In the genomic region with DNA sequence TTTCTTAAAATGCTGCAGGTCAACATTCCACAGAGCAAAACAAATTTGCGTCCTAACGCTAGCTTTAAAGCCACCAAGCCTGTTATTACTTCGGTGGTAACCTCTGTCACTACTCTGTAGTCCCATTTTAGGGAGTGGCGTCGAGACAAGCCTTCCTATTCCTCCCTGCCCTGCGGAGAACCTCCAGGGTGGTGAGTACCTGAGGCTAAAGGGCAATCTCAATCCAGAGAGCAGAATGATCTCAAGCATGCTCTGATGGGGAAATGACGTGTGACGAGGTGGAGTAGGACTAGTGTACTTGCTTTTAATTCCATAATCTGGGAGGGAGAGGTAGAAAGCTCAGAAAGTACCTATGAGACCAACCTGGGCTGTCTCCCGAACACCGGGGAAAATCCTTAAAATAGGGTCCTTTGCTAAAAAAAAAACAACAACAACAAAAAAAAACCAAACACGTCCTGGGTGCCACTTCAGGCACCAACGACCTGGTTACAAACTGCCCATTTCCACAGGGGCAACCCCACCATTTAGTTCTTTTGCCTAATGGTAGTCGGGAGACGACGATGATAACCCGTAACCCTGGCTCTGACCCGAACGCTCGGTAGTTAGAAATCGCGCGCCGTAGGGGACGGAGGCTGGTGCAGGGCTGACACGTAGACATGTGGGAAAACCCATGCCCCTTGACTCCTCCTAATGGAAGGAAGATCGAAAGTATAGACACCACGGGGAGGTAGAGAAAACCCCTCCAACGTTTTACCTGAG, we compare ENCODE assay signal across 8 mouse cellular contexts. TPM values are rescaled to one million over a fixed set of nuclear protein-coding genes. Genes with fewer than 3 reads are reported as not detected.
A peak's percentile ranks its signal among the peaks of the same experiment; 100 is the strongest.
DNase-seq lines count a peak whose midpoint lies in the region; ATAC-seq and TF ChIP-seq lines count a peak whose summit lies in the region.

No protein-coding gene starts in this region.

- no peaks in the 10 kb centered on the region for H3K27me3 ChIP-seq in ES-Bruce4 (ENCODE audit: control insufficient read depth, insufficient read depth, low read length, poor library complexity, severe bottlenecking)
- H3K27me3 ChIP-seq in kidney, embryonic 15.5 days, result no peaks in the 10 kb centered on the region
- no peaks in the 10 kb centered on the region for H3K27me3 ChIP-seq in midbrain, embryonic 14.5 days (ENCODE audit: control insufficient read depth, insufficient read depth, low read length)

- TF ChIP-seq POLR2A in ES-Bruce4 (IDR thresholded peaks at IDR 0.05; ENCODE audit: insufficient read depth, low read length), result no peak
- TF ChIP-seq POLR2A in embryonic fibroblast, embryonic 13.5 days (IDR thresholded peaks at IDR 0.05; ENCODE audit: low read depth, low read length), result peak; percentile 47

- DNase-seq in frontal cortex, postnatal 14 days (ENCODE audit: low spot score in 2 of 2), result no peak
- no peak for DNase-seq in midbrain, embryonic 14.5 days
- DNase-seq in gastrocnemius, adult 8-10 months (ENCODE audit: low spot score in 2 of 2), result no peak
- DNase-seq in layer of hippocampus, adult 9-10 months (ENCODE audit: low spot score), result no peak

- peaks cover 40% of the 10 kb centered on the region for H3K36me3 ChIP-seq in ES-Bruce4 (ENCODE audit: control insufficient read depth, insufficient read depth, low read length, poor library complexity, severe bottlenecking)
- peaks cover 41% of the 10 kb centered on the region for H3K36me3 ChIP-seq in kidney, embryonic 15.5 days
- H3K36me3 ChIP-seq in midbrain, embryonic 14.5 days (ENCODE audit: control insufficient read depth, insufficient read depth, low read length), result peaks cover 15% of the 10 kb centered on the region

- WGBS in kidney, embryonic 15.5 days, result 2% methylated on average over 28 of the region's 28 CpGs
- 5% methylated on average over 28 of the region's 28 CpGs for WGBS in midbrain, embryonic 14.5 days

- H3K4me2 ChIP-seq in kidney, embryonic 15.5 days, result peak overlapping the region; percentile 84
- peak overlapping the region; percentile 76 for H3K4me2 ChIP-seq in midbrain, embryonic 14.5 days (ENCODE audit: low read length)

- H3K9me3 ChIP-seq in ES-Bruce4 (replicated peaks; ENCODE audit: control insufficient read depth, insufficient read depth, low read length, poor library complexity, severe bottlenecking), result no peaks in the 10 kb centered on the region
- H3K9me3 ChIP-seq in kidney, embryonic 15.5 days (replicated peaks), result no peaks in the 10 kb centered on the region
- H3K9me3 ChIP-seq in midbrain, embryonic 14.5 days (ENCODE audit: control insufficient read depth, low read length), result no peaks in the 10 kb centered on the region

- H3K4me1 ChIP-seq in ES-Bruce4 (ENCODE audit: control insufficient read depth, insufficient read depth, low read length), result peaks cover 2% of the 10 kb centered on the region
- H3K4me1 ChIP-seq in embryonic fibroblast, embryonic 13.5 days (ENCODE audit: control insufficient read depth, insufficient read depth, low read length), result peaks cover 5% of the 10 kb centered on the region
- peaks cover 29% of the 10 kb centered on the region for H3K4me1 ChIP-seq in kidney, embryonic 15.5 days
- H3K4me1 ChIP-seq in midbrain, embryonic 14.5 days (ENCODE audit: control insufficient read depth, insufficient read depth, low read length), result peaks cover 20% of the 10 kb centered on the region

- peak; percentile 1 for ATAC-seq in frontal cortex, adult (ENCODE audit: low TSS enrichment)
- ATAC-seq in kidney, embryonic 15.5 days (replicated peaks; ENCODE audit: low FRiP score), result peak; percentile 15; the same call in 1 of the 2 replicates
- no peak; the same call in 1 of the 2 replicates for ATAC-seq in midbrain, embryonic 14.5 days (ENCODE audit: low FRiP score, low TSS enrichment)

- no peak for TF ChIP-seq EP300 in ES-Bruce4 (IDR thresholded peaks at IDR 0.05; ENCODE audit: insufficient read depth, low read depth, low read length)

- H3K4me3 ChIP-seq in ES-Bruce4 (ENCODE audit: low read depth, low read length), result peak overlapping the region; percentile 100
- peak overlapping the region; percentile 80 for H3K4me3 ChIP-seq in embryonic fibroblast, embryonic 13.5 days (ENCODE audit: insufficient read depth, low read length)
- H3K4me3 ChIP-seq in kidney, embryonic 15.5 days (replicated peaks), result peak overlapping the region; percentile 67
- H3K4me3 ChIP-seq in midbrain, embryonic 14.5 days (replicated peaks; ENCODE audit: low read depth, low read length), result peak overlapping the region; percentile 79

- peak overlapping the region; percentile 80 for H3K27ac ChIP-seq in ES-Bruce4 (ENCODE audit: insufficient read depth, low read length)
- peak overlapping the region; percentile 72 for H3K27ac ChIP-seq in embryonic fibroblast, embryonic 13.5 days (ENCODE audit: insufficient read depth, low read length)
- peak overlapping the region; percentile 98 for H3K27ac ChIP-seq in kidney, embryonic 15.5 days
- H3K27ac ChIP-seq in midbrain, embryonic 14.5 days (replicated peaks; ENCODE audit: low read depth, low read length), result peak overlapping the region; percentile 92

- H3K9ac ChIP-seq in ES-Bruce4 (ENCODE audit: low read depth, poor library complexity, severe bottlenecking), result peak overlapping the region; percentile 86
- peak overlapping the region; percentile 64 for H3K9ac ChIP-seq in kidney, embryonic 15.5 days
- H3K9ac ChIP-seq in midbrain, embryonic 14.5 days (replicated peaks; ENCODE audit: low read length), result peak overlapping the region; percentile 99

- no peak for TF ChIP-seq CTCF in ES-Bruce4 (IDR thresholded peaks at IDR 0.05; ENCODE audit: low read depth, low read length)
- TF ChIP-seq CTCF in embryonic fibroblast, embryonic 13.5 days (IDR thresholded peaks at IDR 0.05; ENCODE audit: borderline replicate concordance, insufficient read depth, low read length), result no peak

RNA-seq across cellular contexts. Expression of a gene that starts 0.5 kb away (rescaled TPM):
- polyA plus RNA-seq in ES-Bruce4 (2011; ENCODE audit: insufficient read depth, insufficient read length, low read depth, missing spikeins), result 117 and 144 TPM in 2 replicates
- 86.9 and 89.8 TPM in 2 replicates for polyA plus RNA-seq in embryonic fibroblast, embryonic 13.5 days (2011; ENCODE audit: insufficient read length, low read depth, missing spikeins)
- polyA plus RNA-seq in kidney, embryonic 15.5 days (2015; fragmentation: Nextera tagmentation; extraction: Ambion mirVana), result 88.9 and 89.4 TPM in 2 replicates
- 54.9 and 55.3 TPM in 2 replicates for polyA plus RNA-seq in midbrain, embryonic 14.5 days (2014; fragmentation: Nextera tagmentation; extraction: Ambion mirVana)
- total RNA-seq in gastrocnemius, adult 8-10 months (2022), result 10 to 100 TPM; 57.4 to 60.4 (median 58.1) TPM

RNA-seq across cellular contexts. Expression of a gene that starts 0.5 kb away (rescaled TPM):
- polyA plus RNA-seq in ES-Bruce4 (2011; ENCODE audit: insufficient read depth, insufficient read length, low read depth, missing spikeins), result 54.0 and 58.7 TPM in 2 replicates
- polyA plus RNA-seq in embryonic fibroblast, embryonic 13.5 days (2011; ENCODE audit: insufficient read length, low read depth, missing spikeins), result 58.6 and 67.3 TPM in 2 replicates
- 47.5 and 47.6 TPM in 2 replicates for polyA plus RNA-seq in kidney, embryonic 15.5 days (2015; fragmentation: Nextera tagmentation; extraction: Ambion mirVana)
- polyA plus RNA-seq in midbrain, embryonic 14.5 days (2014; fragmentation: Nextera tagmentation; extraction: Ambion mirVana), result 36.3 and 45.2 TPM in 2 replicates
- total RNA-seq in gastrocnemius, adult 8-10 months (2022), result 10 to 100 TPM; 13.0 to 30.1 (median 14.3) TPM

RNA-seq across cellular contexts. Expression of a gene that starts 5.8 kb away (rescaled TPM):
- polyA plus RNA-seq in ES-Bruce4 (2011; ENCODE audit: insufficient read depth, insufficient read length, low read depth, missing spikeins), result 33.4 and 42.5 TPM in 2 replicates
- 31.8 and 34.7 TPM in 2 replicates for polyA plus RNA-seq in embryonic fibroblast, embryonic 13.5 days (2011; ENCODE audit: insufficient read length, low read depth, missing spikeins)
- polyA plus RNA-seq in kidney, embryonic 15.5 days (2015; fragmentation: Nextera tagmentation; extraction: Ambion mirVana), result 86.5 and 91.6 TPM in 2 replicates
- polyA plus RNA-seq in midbrain, embryonic 14.5 days (2014; fragmentation: Nextera tagmentation; extraction: Ambion mirVana), result 478 and 503 TPM in 2 replicates
- total RNA-seq in gastrocnemius, adult 8-10 months (2022), result 1 to 10 TPM; 2.9 to 4.4 (median 3.6) TPM

RNA-seq across cellular contexts. Expression of a gene that starts 18.5 kb away (rescaled TPM):
- polyA plus RNA-seq in ES-Bruce4 (2011; ENCODE audit: insufficient read depth, insufficient read length, low read depth, missing spikeins), result 58.1 and 58.9 TPM in 2 replicates
- 29.0 and 37.3 TPM in 2 replicates for polyA plus RNA-seq in embryonic fibroblast, embryonic 13.5 days (2011; ENCODE audit: insufficient read length, low read depth, missing spikeins)
- polyA plus RNA-seq in kidney, embryonic 15.5 days (2015; fragmentation: Nextera tagmentation; extraction: Ambion mirVana), result 31.2 and 34.7 TPM in 2 replicates
- 50.7 and 70.0 TPM in 2 replicates for polyA plus RNA-seq in midbrain, embryonic 14.5 days (2014; fragmentation: Nextera tagmentation; extraction: Ambion mirVana)
- 10 to 100 TPM; 52.7 to 68.7 (median 62.6) TPM for total RNA-seq in gastrocnemius, adult 8-10 months (2022)

RNA-seq across cellular contexts. Expression of a gene that starts 36.1 kb away (rescaled TPM):
- polyA plus RNA-seq in ES-Bruce4 (2011; ENCODE audit: insufficient read depth, insufficient read length, low read depth, missing spikeins), result 533 and 573 TPM in 2 replicates
- 40.5 and 41.1 TPM in 2 replicates for polyA plus RNA-seq in embryonic fibroblast, embryonic 13.5 days (2011; ENCODE audit: insufficient read length, low read depth, missing spikeins)
- polyA plus RNA-seq in kidney, embryonic 15.5 days (2015; fragmentation: Nextera tagmentation; extraction: Ambion mirVana), result 40.9 and 42.4 TPM in 2 replicates
- polyA plus RNA-seq in midbrain, embryonic 14.5 days (2014; fragmentation: Nextera tagmentation; extraction: Ambion mirVana), result 27.4 and 30.7 TPM in 2 replicates
- total RNA-seq in gastrocnemius, adult 8-10 months (2022), result 10 to 100 TPM; 13.5 to 16.8 (median 16.0) TPM
